Mouse (Mus musculus) right cerebral cortex, postnatal 14 days (tissue): ENCODE data around the gene Cacna1d.

Source experiments
- DNase-seq: peaks from one replicate; pipeline ENCODE4 v3.0.0; 2022

Cacna1d gene

DNA sequence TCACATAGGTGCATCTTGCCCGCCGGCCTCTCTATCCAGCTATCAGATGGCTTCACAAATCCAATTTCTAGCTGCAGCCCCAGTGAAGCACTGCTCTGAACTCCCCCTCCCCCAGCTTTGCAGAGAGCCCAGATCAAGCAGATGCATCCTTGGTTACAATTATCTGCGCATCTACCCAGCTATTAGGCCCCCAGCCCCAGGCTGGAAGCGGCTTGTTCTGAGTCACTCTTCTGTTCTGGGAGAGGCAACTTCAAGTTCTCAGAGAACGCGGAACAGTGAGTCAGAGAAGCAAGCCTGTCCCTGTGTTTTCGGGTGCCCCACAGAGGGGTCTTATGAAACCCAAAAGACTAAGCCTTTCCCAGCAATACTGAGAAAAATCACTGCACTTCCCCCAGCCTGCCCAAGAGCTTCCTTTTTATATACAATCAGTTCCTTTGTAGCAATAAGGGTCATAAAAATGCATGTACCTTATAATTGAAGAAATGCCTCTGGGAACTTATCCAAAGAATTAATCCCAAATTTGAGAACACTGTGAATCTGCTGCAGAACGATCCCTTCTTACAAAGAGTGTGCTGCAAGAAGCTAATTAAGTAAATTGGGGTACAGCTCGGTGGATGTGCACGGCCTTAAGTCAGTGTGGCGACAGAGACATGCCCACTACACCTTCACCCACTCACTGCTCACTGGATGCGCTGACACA is 235.4 kb downstream of the Cacna1d start:
- no peak for DNase-seq

DNA sequence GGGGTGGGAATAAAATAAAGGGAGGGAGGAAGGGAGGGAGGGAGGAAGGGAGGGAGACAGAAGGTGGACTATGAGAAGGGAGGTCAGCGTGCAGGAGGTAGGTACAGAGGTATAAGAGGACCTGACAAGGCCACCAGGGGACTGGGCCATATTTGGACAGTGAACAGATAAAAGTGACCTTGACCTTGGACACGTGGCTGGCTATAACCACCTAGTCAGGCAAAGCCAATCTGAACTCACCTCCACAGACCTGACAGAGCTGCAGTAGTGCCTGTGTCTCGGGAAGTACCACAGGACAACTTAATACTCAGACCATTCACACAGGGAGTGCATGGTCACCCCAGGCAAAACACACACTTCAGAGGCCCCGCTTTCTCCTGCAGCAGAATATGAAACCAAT is 236.5 kb downstream of the Cacna1d start:
- no peak for DNase-seq

DNA sequence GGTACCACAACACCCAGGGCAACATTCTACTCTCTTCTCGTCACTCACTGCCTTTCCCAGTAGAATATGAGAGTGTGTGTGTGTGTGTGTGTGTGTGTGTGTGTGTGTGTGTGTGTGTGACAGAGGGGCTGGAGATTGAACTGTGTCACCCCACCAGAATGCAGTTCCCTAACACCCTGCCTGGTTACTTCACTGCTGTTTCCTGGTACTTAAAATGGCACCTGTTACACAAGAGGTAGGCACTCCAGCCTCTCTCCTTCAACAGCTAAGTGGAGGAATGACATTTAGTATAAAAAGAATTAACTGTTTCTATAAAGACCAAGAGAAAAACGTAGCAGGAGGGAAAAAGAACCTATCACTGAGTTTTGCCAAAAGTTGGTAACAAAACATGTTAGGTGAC is 238.4 kb downstream of the Cacna1d start:
- no peak for DNase-seq

DNA sequence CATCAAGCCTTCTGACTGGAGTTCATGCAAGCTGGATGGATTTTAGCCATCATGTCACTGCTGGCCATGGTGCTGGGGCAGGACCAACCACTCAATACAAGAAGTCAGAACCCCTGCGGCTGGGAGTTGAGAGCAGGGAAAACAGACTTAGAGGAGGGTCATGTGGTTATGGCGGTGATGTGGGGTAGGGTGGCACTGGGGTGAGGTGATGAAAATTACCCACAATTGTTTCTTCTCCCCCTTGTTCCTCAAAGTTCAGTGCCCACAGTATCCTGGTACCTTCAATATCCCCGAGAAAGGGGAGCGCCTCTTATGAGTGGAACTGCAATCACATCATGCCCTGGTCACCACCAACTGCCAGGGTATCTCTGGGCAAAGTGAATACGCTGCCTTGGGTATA is 239.9 kb downstream of the Cacna1d start:
- DNase-seq, result no peak

DNA sequence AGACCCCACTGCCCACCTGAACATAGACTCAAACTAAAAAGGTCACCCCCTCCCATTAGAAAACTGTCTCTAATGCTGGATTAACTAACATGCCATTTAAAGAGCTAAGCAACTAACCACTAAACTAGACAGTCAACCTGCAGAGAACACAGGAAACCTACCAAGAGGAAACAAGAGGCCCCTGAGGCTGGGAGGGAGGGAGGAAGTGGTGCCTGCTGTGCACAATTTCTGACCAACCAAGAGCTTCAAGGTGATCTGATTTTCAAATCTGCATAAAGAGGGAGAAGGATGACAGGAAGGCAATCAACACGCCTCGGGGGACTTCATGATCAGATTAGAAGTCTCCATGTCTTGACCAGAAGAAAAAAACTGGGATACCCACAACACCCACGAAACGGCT is 241.7 kb downstream of the Cacna1d start:
- DNase-seq, result no peak

DNA sequence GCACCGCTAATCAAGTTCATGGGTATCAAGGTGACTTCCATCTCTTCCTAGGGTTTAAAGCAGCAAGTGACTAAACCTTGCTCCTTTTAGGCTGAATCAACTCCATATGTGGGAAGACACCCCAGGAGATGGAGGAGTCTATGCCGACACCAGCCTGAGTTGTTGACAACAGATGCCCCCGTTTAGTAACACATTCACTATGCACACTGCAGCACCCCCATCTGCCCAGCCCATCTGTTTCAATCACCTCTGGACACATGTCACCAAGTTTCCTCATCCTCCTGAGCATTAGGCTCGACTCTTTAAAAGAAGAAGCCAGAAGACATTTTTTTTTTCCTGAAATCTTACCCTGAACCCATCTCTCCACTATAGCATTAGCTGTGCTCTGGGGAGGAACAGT is 242.4 kb downstream of the Cacna1d start:
- DNase-seq, result no peak

DNA sequence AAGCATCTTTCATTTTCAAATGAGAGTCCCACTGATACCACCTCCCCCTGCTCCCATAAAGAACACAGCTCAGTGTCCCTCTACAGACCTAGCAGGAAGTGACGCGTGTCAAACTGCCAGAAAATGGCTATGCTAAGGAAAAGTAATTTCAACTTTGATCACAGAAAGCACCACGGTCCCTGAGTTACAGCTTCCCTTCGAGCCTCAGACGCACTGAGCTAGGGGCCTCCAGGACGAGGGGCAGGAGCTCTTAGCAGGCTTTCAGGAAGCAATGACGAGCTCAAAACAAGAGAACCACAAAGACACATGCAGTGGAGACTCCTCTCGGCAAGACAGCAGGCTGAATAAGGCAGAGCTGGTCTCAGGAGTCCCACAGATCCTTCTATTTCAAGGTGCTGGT is 243.1 kb downstream of the Cacna1d start:
- no peak for DNase-seq

DNA sequence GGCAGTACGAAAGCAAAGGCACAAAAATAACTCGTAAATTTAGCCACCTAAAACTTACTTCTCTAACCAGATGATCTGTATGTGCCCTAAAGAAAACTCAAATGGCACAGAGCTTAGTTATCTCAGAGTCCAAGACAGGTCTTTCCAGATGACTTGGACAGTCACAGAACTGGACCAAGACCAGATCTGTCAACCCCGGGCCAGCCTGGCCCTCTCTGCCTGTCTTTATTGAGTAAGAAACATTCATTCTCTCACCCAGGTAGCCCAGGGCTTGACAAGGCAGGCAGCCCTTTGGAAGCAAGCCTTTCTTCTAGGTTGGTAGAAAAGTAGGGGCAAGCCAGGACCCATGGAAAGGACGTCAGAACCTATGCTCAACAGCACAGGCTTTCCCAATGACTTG is 243.6 kb downstream of the Cacna1d start:
- no peak for DNase-seq

DNA sequence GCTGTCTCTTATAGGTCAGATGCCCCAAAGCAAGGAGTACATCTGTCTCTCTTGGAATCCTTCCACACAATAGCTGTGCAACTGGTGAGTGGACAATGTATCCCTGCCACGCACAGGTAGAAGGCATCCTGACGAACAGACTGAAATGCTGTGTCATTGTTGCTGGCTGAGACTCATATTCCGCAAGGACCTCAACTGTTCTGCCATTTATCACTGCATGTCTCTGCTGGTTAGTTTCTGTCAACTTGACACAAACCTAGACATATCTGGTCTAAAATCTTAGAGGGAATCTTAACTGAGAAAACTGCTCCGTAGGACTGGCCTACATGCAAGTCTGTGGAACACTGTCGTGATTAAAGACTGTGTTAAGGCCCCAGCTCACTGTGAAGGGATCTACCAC is 246.5 kb downstream of the Cacna1d start:
- DNase-seq, result no peak

DNA sequence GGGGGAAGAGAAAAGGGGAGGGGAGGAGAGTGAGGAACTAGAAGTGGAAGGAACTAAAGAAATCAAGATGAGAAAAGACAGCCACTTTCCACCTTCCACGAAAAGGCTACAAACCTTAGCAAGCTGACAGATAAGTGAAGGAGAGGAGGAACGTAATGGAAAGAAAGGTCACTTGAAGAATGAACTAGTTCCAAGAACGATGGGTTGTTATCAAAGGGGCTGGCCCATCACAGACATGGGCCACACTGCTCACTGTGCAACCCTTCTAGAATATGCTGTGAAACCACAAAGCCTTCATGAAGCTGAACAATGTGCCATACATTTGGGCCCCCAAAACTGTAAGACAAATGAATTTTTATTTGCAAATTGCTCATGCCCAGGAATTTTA is 248.4 kb downstream of the Cacna1d start:
- no peak for DNase-seq

DNA sequence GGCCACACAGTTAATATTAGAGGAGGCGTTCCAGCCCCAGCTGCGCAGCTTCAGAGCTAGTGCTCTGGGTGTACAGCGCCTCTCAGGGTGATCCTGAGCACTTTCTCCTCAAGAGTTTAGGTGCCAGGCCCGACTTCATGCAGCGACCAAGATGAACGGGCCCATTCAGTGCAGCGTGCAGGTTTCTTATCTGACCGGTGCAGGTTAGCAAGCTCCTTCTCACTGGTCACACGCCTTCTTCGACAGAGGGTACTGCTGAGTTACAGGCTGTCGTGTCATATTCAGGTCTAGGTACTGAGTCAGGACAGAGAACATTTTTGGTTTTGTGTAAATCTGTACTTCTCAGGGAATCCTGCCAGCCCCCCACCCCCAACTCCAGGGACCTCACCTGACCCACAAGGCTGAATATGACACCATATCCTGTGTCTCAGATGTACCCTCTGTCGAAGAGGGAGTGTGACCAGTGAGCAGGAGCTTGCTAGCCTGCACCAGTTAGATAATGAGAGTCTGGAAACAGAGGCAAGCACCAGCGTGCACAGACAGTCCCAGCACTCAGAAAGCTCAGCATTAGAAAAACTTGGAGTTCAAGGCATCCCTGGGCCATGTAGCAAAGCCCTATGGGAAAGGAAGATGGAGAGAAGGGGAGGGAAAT is 249.0 kb downstream of the Cacna1d start:
- DNase-seq, result no peak

DNA sequence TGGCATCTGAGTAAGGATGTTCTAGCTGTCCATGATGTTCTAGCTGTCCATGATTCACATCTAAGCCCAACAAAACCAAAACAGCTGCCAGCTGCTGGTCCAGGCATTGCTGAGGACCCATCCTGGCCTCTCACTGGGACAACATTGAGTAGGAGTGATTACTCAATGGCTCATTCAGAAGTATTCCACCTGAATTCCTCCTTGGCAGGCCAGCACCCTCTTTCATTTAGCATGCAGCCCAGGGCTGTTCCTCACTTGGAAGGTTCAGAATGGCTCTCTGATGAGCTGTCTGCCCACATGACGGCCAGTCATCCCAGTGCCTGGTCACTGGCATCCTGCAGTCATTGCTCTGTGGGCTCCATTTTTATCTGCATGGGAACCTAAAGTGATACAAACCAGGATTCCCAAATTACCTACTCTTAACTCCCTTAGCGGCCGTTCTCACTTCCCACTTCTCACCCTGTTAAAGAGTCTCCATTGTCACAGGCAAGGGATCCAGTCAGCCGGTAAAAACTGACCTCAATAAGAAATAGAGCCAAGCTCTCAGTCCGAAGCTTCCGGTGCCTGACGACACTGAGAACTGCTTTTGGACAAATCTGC is 250.2 kb downstream of the Cacna1d start:
- no peak for DNase-seq

DNA sequence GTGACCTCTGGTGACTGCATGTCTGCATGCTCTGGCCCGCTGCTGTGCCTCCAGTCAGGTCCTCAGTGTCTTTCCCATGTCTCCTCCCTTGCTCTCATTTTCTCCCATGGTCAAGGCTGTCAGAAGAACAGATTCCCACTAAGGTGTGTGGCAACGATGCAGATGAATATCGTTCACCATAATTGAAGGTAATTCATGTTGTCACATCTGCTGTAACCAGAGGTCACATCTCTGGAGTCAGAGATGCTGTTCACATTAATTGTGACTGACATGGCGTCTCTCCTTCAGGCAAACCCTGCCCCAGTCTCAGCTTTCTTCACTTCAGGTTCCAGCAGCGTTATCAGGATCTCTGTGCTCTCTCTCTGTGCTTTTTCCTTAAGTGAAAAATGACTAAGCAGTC is 252.4 kb downstream of the Cacna1d start:
- DNase-seq, result no peak

DNA sequence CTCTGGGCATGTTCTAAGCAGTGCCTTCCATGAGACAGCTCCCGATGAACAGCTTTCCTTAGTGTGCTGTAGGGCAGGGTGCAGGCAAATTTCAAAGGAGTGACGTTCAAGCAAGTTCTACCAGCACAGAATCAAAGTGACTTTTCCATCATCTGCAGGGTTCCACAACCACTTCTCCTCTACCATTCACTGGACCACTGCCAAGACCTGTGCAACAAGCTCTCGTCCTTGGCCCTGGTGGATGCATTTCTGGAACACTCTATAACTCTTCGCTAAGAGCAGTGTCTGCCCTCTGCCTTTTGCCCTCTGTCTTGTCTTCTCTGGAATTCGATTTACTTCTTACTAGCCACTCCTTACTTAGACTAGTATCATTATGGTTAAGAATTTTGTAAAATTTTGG is 266.1 kb downstream of the Cacna1d start:
- DNase-seq, result no peak

DNA sequence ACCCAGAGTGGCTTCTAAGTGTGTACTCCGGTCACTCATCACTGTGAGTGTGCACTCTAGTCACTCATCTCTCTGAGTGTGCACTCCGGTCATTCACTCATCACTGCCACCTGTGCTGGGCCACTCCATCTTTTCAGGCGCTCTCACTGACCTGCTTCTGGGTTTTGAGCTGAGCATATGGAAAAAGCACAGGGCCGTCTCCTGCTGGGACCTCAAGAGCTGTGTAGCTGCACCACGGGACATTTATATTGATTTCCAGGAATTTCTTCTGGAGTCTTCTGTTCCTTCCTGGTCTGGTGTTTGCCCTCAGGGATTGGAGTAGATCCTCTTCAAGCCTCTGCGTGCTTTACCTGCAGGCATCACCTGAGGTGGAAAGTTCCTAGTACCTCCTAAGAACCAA is 269.2 kb downstream of the Cacna1d start:
- DNase-seq, result no peak

DNA sequence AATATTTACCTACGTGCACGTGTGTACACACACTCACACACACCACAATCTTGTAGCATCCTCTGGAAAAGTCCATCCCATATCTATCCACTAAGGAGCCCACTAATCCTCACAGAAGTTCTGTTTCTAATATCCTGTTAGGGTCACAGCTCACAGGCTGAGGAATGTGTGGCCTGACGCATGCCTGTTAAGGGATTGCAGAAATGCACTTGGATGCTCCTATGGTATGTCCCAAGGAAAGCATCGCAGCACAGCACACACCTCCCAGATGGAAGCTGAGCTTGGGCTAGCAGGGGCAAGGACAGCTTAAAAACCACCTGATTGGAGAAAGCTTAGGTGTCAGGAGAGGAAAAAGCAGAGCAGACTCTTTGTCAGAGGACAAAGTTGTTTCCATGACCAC is 271.4 kb downstream of the Cacna1d start:
- DNase-seq, result no peak

DNA sequence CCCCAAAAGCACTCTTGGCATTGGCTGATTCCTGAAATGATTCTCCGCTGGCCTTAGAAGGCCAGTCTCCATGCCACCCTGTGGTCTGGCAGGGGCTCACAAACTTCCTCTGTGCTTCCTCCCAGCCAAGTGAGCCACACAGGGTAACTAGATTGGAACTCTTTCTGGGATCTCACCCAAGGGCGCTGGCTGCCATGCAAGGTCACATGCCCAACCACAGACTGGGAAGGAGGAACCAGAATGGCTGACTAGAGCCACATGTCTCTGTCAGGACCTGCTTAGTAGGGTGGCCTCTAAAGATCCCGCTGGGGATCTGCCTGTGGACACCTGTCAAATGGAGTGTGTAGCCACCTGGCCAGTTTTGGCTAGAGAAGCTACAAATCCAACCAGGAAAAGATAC is 273.1 kb downstream of the Cacna1d start:
- peak; percentile 39 for DNase-seq

DNA sequence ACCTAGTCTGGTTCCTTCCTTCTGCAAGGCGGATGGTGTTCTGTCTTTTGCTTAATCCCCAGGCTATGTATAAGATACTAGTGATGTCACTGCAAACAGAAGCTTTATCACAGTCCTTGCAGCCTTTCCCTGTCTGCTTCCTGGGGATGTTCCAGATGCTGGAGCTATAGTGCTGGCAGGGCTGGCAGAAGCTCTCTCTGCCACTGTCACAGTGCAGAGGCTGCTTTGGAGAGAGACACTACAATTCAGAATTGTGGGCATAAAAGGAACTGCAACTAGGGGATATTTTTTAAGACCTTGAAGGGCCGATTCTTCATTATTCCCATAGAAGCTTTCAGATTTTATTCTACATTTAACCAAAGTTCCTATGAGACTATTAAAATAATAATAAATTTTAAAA is 274.1 kb downstream of the Cacna1d start:
- DNase-seq, result no peak

DNA sequence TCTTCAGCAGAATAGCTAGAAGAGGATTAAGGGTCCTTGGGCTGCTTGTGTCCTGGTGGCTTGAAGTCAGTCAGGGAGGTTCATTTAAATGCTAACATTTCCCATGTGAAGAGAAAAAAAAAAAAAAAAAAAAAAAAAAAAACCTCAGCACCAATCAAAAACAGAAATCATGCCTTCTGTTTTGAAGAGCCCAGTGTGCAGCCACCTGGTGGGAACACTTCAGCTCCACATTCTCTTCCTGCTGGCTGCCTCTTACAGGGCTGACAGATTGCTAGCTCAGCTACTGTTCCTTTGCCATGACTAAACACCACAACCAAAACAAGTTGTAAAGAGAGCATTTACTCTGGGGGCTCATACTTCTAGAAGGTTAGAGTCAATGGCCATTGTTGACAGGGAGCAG is 283.1 kb downstream of the Cacna1d start:
- DNase-seq, result no peak

DNA sequence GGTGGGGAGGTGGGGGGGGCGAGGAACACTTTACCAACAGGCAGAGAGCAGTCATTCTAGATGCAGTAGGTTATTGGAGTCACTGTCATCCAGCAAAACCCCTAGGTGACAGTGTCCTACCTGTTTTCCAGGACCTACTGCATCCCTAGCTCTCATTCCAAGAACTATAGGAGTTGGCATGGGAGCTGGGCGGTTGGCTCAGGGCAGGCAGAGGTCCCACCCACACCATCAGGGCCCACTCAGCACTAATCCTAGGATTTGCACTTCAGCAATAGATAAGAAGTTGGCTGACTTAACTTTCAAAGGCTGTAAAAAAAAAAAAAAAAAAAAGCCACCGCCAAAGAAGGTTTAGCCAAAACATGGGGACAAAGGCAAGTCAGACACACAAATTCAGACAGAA is 285.4 kb downstream of the Cacna1d start:
- no peak for DNase-seq

DNA sequence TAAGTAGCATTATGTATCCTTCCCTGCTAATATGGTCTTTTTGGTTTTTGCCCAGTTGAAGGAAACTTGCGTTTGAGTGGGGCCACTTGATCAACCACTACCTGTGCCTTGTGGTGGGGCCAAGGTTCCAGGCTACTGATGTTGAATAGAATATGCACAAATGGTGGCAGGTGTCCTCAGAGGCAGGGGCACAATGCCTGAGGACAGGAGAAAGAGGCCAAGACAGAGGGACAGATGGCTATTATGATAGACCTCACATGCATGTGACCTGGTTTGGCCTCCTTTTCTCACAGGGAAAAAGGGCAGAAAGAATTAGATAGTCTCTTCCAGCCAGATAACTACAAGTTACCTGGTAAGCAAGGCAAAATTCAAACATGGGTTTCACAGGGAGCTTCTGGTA is 286.7 kb downstream of the Cacna1d start:
- DNase-seq, result no peak

DNA sequence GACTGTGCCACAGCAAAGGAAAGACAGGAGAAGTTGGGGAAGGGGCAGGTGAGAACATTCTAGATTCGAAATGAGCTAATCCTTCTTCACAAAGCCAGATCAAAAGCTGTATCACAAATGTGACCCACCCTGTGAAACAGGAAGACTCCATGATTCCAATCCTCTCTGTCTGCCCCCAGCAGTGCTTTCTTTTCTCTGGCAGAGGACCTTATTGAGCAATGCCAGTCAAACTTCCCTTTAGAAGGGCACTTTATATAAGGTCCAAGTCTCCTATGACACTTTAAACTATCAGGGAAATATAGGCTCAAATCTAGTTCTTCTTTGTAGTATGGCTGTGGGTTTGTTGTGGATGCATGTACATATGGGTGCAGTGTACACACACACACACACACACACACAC is 290.9 kb downstream of the Cacna1d start:
- no peak for DNase-seq

DNA sequence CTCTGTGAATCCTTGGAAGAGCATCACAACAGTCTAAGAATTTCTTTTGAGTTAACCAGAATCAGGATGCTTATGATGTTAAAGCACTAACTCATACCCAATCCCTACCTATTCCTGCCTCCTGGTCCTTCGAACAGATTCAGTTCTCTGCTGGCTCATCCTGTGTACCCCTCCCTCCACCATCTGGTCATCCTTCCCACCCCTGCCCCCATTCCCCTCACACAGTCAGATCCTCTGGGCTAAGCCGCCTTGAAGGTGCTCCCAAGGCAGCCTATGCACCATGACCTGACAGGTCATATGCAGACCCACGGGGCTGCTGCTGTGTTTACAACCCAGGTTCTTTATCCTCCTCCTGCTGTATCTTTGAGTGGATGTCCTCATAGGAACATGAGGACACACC is 292.4 kb downstream of the Cacna1d start:
- DNase-seq, result no peak

DNA sequence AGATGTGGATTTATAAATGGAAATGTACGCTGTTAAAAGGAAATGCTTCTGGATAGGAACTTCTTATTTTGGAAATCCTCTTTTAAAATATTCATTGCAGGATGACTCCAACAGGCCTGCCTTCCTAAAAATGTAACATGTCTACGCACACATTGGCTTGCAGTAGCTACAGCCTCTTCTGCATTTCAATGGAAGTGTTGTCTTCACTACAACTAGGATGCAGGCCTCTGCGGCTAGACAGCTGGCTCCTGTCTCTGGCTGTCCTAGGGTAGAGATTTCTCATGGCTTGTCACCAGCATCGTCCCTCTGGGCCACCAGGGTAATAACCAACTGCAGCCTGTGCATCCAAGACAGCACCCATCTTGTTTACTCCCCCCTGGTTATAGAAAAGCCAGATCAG is 293.1 kb downstream of the Cacna1d start:
- DNase-seq, result no peak

DNA sequence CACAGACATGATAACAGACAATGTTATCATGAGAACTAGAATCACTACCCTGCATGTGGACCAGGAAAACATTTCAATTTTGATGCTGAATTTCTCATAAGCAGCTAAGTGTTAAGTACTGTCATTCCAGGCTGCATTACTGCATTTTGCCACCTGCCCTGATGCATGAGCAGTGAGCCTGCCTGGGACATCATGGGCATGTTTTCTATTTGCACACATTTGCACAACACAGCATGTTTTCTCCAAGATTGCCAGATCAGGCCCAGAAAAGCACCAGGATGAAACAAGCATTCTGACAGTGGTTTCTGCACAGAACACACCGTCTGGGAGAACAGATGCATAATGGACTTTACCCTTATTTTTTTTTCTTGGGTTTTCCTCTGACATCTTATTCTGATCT is 294.3 kb downstream of the Cacna1d start:
- DNase-seq, result no peak
